ENCODE assay signal across 7 mouse cellular contexts in genomic region chr13:41486606-41487408, GRCm38 (mm10). TPM values are rescaled to one million over a fixed set of nuclear protein-coding genes. Genes with fewer than 3 reads are reported as not detected.
DNase-seq lines count a peak whose midpoint lies in the region; ATAC-seq and TF ChIP-seq lines count a peak whose summit lies in the region.

Gene Nedd9 (minus strand): TSS chr13:41487362.

- H3K9me3 ChIP-seq in forebrain, embryonic 12.5 days = no peaks in the 10 kb centered on the region
- H3K9me3 ChIP-seq in hindbrain, embryonic 14.5 days (ENCODE audit: control insufficient read depth, low read length) = no peaks in the 10 kb centered on the region
- H3K9me3 ChIP-seq in limb, embryonic 11.5 days (ENCODE audit: control insufficient read depth, low read length) = no peaks in the 10 kb centered on the region
- no peaks in the 10 kb centered on the region for H3K9me3 ChIP-seq in midbrain, embryonic 12.5 days

- peak; percentile 43; the same call in 1 of the 2 replicates for TF ChIP-seq CTCF in thymus, adult 2 months (IDR thresholded peaks at IDR 0.05; ENCODE audit: borderline replicate concordance, control insufficient read depth, extremely low read depth, insufficient read depth, low read length, poor library complexity)

- H3K9ac ChIP-seq in forebrain, embryonic 12.5 days = no peak within 1 kb of the TSS
- H3K9ac ChIP-seq in hindbrain, embryonic 14.5 days = no peak within 1 kb of the TSS
- H3K9ac ChIP-seq in limb, embryonic 11.5 days (ENCODE audit: low read length) = no peak within 1 kb of the TSS
- no peak within 1 kb of the TSS for H3K9ac ChIP-seq in midbrain, embryonic 12.5 days (replicated peaks)

- no peak within 1 kb of the TSS for H3K4me2 ChIP-seq in forebrain, embryonic 12.5 days
- H3K4me2 ChIP-seq in hindbrain, embryonic 14.5 days (replicated peaks) = no peak within 1 kb of the TSS
- H3K4me2 ChIP-seq in limb, embryonic 11.5 days (ENCODE audit: low read depth, severe bottlenecking) = no peak within 1 kb of the TSS
- H3K4me2 ChIP-seq in midbrain, embryonic 12.5 days (replicated peaks) = no peak within 1 kb of the TSS

- no peak for ATAC-seq in forebrain, embryonic 12.5 days (ENCODE audit: low FRiP score)
- ATAC-seq in hindbrain, embryonic 14.5 days (ENCODE audit: low FRiP score) = no peak
- no peak for ATAC-seq in limb, embryonic 11.5 days (ENCODE audit: insufficient number of reproducible peaks, low FRiP score, low TSS enrichment, low read depth)
- ATAC-seq in midbrain, embryonic 12.5 days (ENCODE audit: low FRiP score, low read depth) = no peak

- WGBS in forebrain, embryonic 12.5 days = 81% methylated on average over 15 of the region's 15 CpGs
- WGBS in hindbrain, embryonic 14.5 days = 82% methylated on average over 15 of the region's 15 CpGs
- WGBS in limb, embryonic 11.5 days = 58% methylated on average over 15 of the region's 15 CpGs
- 86% methylated on average over 15 of the region's 15 CpGs for WGBS in midbrain, embryonic 12.5 days
- 5% methylated on average over 15 of the region's 15 CpGs for WGBS in thymus, adult 2 months

- H3K27ac ChIP-seq in forebrain, embryonic 12.5 days = no peak within 1 kb of the TSS
- H3K27ac ChIP-seq in hindbrain, embryonic 14.5 days = no peak within 1 kb of the TSS
- no peak within 1 kb of the TSS for H3K27ac ChIP-seq in limb, embryonic 11.5 days (replicated peaks; ENCODE audit: low read depth, low read length)
- H3K27ac ChIP-seq in midbrain, embryonic 12.5 days (replicated peaks) = no peak within 1 kb of the TSS
- H3K27ac ChIP-seq in thymus, adult 2 months (ENCODE audit: control insufficient read depth, insufficient read depth, low read length) = peak within 1 kb of the TSS; percentile 97

- H3K27me3 ChIP-seq in forebrain, embryonic 12.5 days = no peaks in the 10 kb centered on the region
- no peaks in the 10 kb centered on the region for H3K27me3 ChIP-seq in hindbrain, embryonic 14.5 days (ENCODE audit: control insufficient read depth, insufficient read depth, low read length)
- H3K27me3 ChIP-seq in limb, embryonic 11.5 days (ENCODE audit: control insufficient read depth, insufficient read depth, low read length) = no peaks in the 10 kb centered on the region
- 0 out of 2 replicates have a peak, but pooled peaks cover 4% of the 10 kb centered on the region for H3K27me3 ChIP-seq in midbrain, embryonic 12.5 days
- no peaks in the 10 kb centered on the region for H3K27me3 ChIP-seq in thymus, adult 2 months (ENCODE audit: control insufficient read depth, insufficient read depth, low read length)

- peaks cover 13% of the 10 kb centered on the region for H3K4me1 ChIP-seq in forebrain, embryonic 12.5 days
- no peaks in the 10 kb centered on the region for H3K4me1 ChIP-seq in hindbrain, embryonic 14.5 days (replicated peaks; ENCODE audit: control insufficient read depth, insufficient read depth, low read length)
- H3K4me1 ChIP-seq in limb, embryonic 11.5 days (ENCODE audit: control insufficient read depth, insufficient read depth, low read length) = no peaks in the 10 kb centered on the region; the same call in 1 of the 2 replicates
- peaks cover 7% of the 10 kb centered on the region; the same call in 1 of the 2 replicates for H3K4me1 ChIP-seq in midbrain, embryonic 12.5 days
- peaks cover 16% of the 10 kb centered on the region for H3K4me1 ChIP-seq in thymus, adult 2 months (replicated peaks; ENCODE audit: control insufficient read depth, insufficient read depth, low read length)

- 0 out of 2 replicates have a peak, but pooled peaks have one; percentile 33 for TF ChIP-seq POLR2A in thymus, adult 2 months (IDR thresholded peaks at IDR 0.05; ENCODE audit: control insufficient read depth, extremely low read depth, insufficient read depth, low read length, poor library complexity)

- no peak within 1 kb of the TSS for H3K4me3 ChIP-seq in forebrain, embryonic 12.5 days (replicated peaks)
- H3K4me3 ChIP-seq in hindbrain, embryonic 14.5 days (replicated peaks; ENCODE audit: low read length) = no peak within 1 kb of the TSS
- no peak within 1 kb of the TSS for H3K4me3 ChIP-seq in limb, embryonic 11.5 days (ENCODE audit: low read depth, low read length)
- H3K4me3 ChIP-seq in midbrain, embryonic 12.5 days = no peak within 1 kb of the TSS
- peak within 1 kb of the TSS; percentile 74 for H3K4me3 ChIP-seq in thymus, adult 2 months (ENCODE audit: control insufficient read depth, insufficient read depth, low read length)

- peak; percentile 25 for DNase-seq in adrenal gland, postnatal 10 days
- no peak for DNase-seq in hindbrain, embryonic 14.5 days (ENCODE audit: low spot score)
- DNase-seq in limb, embryonic 11.5 days (ENCODE audit: low spot score) = no peak
- DNase-seq in thymus, adult 2 months = peak; percentile 83
- DNase-seq in urinary bladder, postnatal 4 days (ENCODE audit: low spot score in 2 of 2) = no peak

- no peaks in the 10 kb centered on the region for H3K36me3 ChIP-seq in forebrain, embryonic 12.5 days (replicated peaks)
- no peaks in the 10 kb centered on the region for H3K36me3 ChIP-seq in hindbrain, embryonic 14.5 days (replicated peaks; ENCODE audit: control insufficient read depth, insufficient read depth)
- H3K36me3 ChIP-seq in limb, embryonic 11.5 days (ENCODE audit: control insufficient read depth, insufficient read depth, low read length) = no peaks in the 10 kb centered on the region
- H3K36me3 ChIP-seq in midbrain, embryonic 12.5 days = no peaks in the 10 kb centered on the region
- no peaks in the 10 kb centered on the region for H3K36me3 ChIP-seq in thymus, adult 2 months (ENCODE audit: control insufficient read depth, insufficient read depth, low read length)

RNA-seq across cellular contexts. Expression of gene Nedd9, which starts in this region (rescaled TPM):
- total RNA-seq in adrenal gland, postnatal 10 days (2021) = 10 to 100 TPM; 21.4 to 32.6 TPM
- 18.9 and 20.4 TPM in 2 replicates for polyA plus RNA-seq in forebrain, embryonic 12.5 days (2016; fragmentation: Nextera tagmentation; extraction: Ambion mirVana)
- polyA plus RNA-seq in hindbrain, embryonic 14.5 days (2014; fragmentation: Nextera tagmentation; extraction: Ambion mirVana) = 15.2 and 16.0 TPM in 2 replicates
- 12.9 and 14.1 TPM in 2 replicates for polyA plus RNA-seq in limb, embryonic 11.5 days (2014; fragmentation: Nextera tagmentation; extraction: Ambion mirVana)
- polyA plus RNA-seq in midbrain, embryonic 12.5 days (2016; fragmentation: Nextera tagmentation; extraction: Ambion mirVana) = 16.4 and 17.0 TPM in 2 replicates
- 39.4 and 41.0 TPM in 2 replicates for polyA plus RNA-seq in thymus, adult 2 months (2012; rRNA removed)

Comparison
In these comparisons a context has a peak if more than half of its experiments do, and no peak if none do; other contexts are left out.
1. DNase-seq: peak in adrenal gland, postnatal 10 days (single experiment) and thymus, adult 2 months (single experiment); none in hindbrain, embryonic 14.5 days (single experiment), limb, embryonic 11.5 days (single experiment) and urinary bladder, postnatal 4 days (0 of 2).